ENCODE assay signal across 7 mouse cellular contexts in genomic region chr10:93919227-93919626, GRCm38 (mm10). TPM values are rescaled to one million over a fixed set of nuclear protein-coding genes. Genes with fewer than 3 reads are reported as not detected.
DNase-seq lines count a peak whose midpoint lies in the region; ATAC-seq lines count a peak whose summit lies in the region.

No protein-coding gene starts in this region.

- peak; percentile 19 for DNase-seq in right cerebral cortex, adult 18-20 months
- DNase-seq in right cerebral cortex, postnatal 36 days (ENCODE audit: low spot score in 2 of 2), result no peak
- peak; percentile 77 for DNase-seq in embryonic facial prominence, embryonic 14.5 days (ENCODE audit: low spot score)
- DNase-seq in heart, postnatal 36 days, result peak; percentile 33 to 50
- DNase-seq in Muller cell, postnatal 12 days (ENCODE audit: inconsistent ontology term), result no peak

- no peaks in the 10 kb centered on the region for H3K36me3 ChIP-seq in embryonic facial prominence, embryonic 14.5 days (ENCODE audit: control insufficient read depth, insufficient read depth, low read length)
- no peaks in the 10 kb centered on the region for H3K36me3 ChIP-seq in limb, embryonic 15.5 days

- 43% methylated on average over 13 of the region's 13 CpGs for WGBS in embryonic facial prominence, embryonic 14.5 days
- WGBS in limb, embryonic 15.5 days, result 48% methylated on average over 13 of the region's 13 CpGs

- intact Hi-C loops in heart, postnatal 36 days (cut with DNase I), result loop anchor here (2.0 kb wide), 1 partner anchor 30 kb away; no protein-coding TSS in a partner anchor

- no peak overlapping the region for H3K4me3 ChIP-seq in embryonic facial prominence, embryonic 14.5 days (ENCODE audit: low read depth, low read length)
- no peak overlapping the region for H3K4me3 ChIP-seq in limb, embryonic 15.5 days

- H3K9ac ChIP-seq in embryonic facial prominence, embryonic 14.5 days (ENCODE audit: low read depth, low read length), result no peak overlapping the region
- H3K9ac ChIP-seq in limb, embryonic 15.5 days, result no peak overlapping the region

- peaks cover 22% of the 10 kb centered on the region for H3K4me1 ChIP-seq in embryonic facial prominence, embryonic 14.5 days (ENCODE audit: control insufficient read depth, insufficient read depth, low read length)
- H3K4me1 ChIP-seq in limb, embryonic 15.5 days, result peaks cover 11% of the 10 kb centered on the region

- ATAC-seq in embryonic facial prominence, embryonic 14.5 days (ENCODE audit: low read depth), result no peak
- ATAC-seq in limb, embryonic 15.5 days (ENCODE audit: insufficient number of reproducible peaks, low FRiP score, low TSS enrichment, low read depth), result no peak
- no peak for ATAC-seq in erythroblast, adult 5-6 weeks (replicated peaks; ENCODE audit: low FRiP score, poor library complexity, severe bottlenecking)

- H3K27me3 ChIP-seq in embryonic facial prominence, embryonic 14.5 days (replicated peaks; ENCODE audit: control insufficient read depth, insufficient read depth, low read length), result no peaks in the 10 kb centered on the region
- 0 out of 2 replicates have a peak, but pooled peaks cover 3% of the 10 kb centered on the region for H3K27me3 ChIP-seq in limb, embryonic 15.5 days

- H3K9me3 ChIP-seq in embryonic facial prominence, embryonic 14.5 days (ENCODE audit: control insufficient read depth, low read length), result no peaks in the 10 kb centered on the region
- H3K9me3 ChIP-seq in limb, embryonic 15.5 days, result no peaks in the 10 kb centered on the region

- 0 out of 2 replicates have a peak overlapping the region, but pooled peaks have one; percentile 10 for H3K4me2 ChIP-seq in embryonic facial prominence, embryonic 14.5 days (ENCODE audit: low read depth, low read length)
- no peak overlapping the region for H3K4me2 ChIP-seq in limb, embryonic 15.5 days

- peak overlapping the region; percentile 63 for H3K27ac ChIP-seq in embryonic facial prominence, embryonic 14.5 days (replicated peaks; ENCODE audit: low read depth, low read length)
- H3K27ac ChIP-seq in limb, embryonic 15.5 days, result peak overlapping the region; percentile 48

RNA-seq across cellular contexts. Expression of gene Metap2, which starts 22.3 kb away (rescaled TPM):
- polyA plus RNA-seq in embryonic facial prominence, embryonic 14.5 days (2014; fragmentation: Nextera tagmentation; extraction: Ambion mirVana), result 172 and 182 TPM in 2 replicates
- total RNA-seq in heart, postnatal 36 days (2021), result 100 to 1,000 TPM; 127 to 131 TPM
- 180 and 183 TPM in 2 replicates for polyA plus RNA-seq in limb, embryonic 15.5 days (2015; fragmentation: Nextera tagmentation; extraction: Ambion mirVana)
- 2,780 and 3,362 TPM in 2 replicates for total RNA-seq in erythroblast, adult 5-6 weeks (2015; ENCODE audit: low replicate concordance)
- 4,625 and 6,978 TPM in 2 replicates for total RNA-seq in erythroblast, adult 5-6 weeks (2017; ENCODE audit: low replicate concordance)

Comparison
In these comparisons a context has a peak if more than half of its experiments do, and no peak if none do; other contexts are left out.
1. DNase-seq: peak in right cerebral cortex, adult 18-20 months (single experiment), embryonic facial prominence, embryonic 14.5 days (single experiment) and heart, postnatal 36 days (2 of 2); none in right cerebral cortex, postnatal 36 days (0 of 2) and Muller cell, postnatal 12 days (single experiment).
2. RNA of gene Metap2, which starts 22.3 kb away (total RNA-seq): 2,780 to 6,978 TPM in erythroblast, adult 5-6 weeks; 127 to 131 TPM in heart, postnatal 36 days; every median in the first group is over 10 times any median in the second.